Mouse (Mus musculus) cortical plate, adult 2 months (tissue): ENCODE measurements around the gene Rhbdd1.

Experiments used
- CTCF ChIP-seq: fragments of 200-500 bp; IDR thresholded peaks from 2 replicates; pipeline ENCODE4 v1.5.1; 2011; ENCODE audit warnings: mild to moderate bottlenecking, control low read depth, low read length; ENCODE audit not compliant: insufficient read depth; ENCODE audit errors: extremely low read depth
- POLR2A ChIP-seq: fragments of 200-500 bp; IDR thresholded peaks from 2 replicates; pipeline ENCODE4 v1.6.1; 2011; ENCODE audit warnings: mild to moderate bottlenecking, low read length, control low read depth; ENCODE audit not compliant: insufficient read depth; ENCODE audit errors: extremely low read depth

GRCm38 (mm10) chr1:82281823-82282222 is 34.4 kb upstream of the Rhbdd1 start:
- TF ChIP-seq POLR2A: no peak
- TF ChIP-seq CTCF: no peak
